Mouse (Mus musculus) stomach, postnatal 0 days (tissue): ENCODE measurements at regions not wholly inside any gene's neighbourhood (a gene's known extent, or its start where the extent isn't known, plus 50 kb on each side); places are given as distances from the start of the nearest gene placed in this dataset.
"Not testable (repeated sequence)": the region's sequence is repeated elsewhere in the genome, so short reads cannot be mapped to it uniquely, and the experiment has no call there.

Experiments
- CTCF ChIP-seq: IDR thresholded peaks from 2 replicates; pipeline ENCODE4 v1.5.1; 2016; ENCODE audit warnings: antibody characterized with exemption, low read depth, mild to moderate bottlenecking, moderate library complexity
- EP300 ChIP-seq: optimal IDR thresholded peaks from 2 replicates; pipeline ENCODE3; 2016; ENCODE audit warnings: antibody characterized with exemption

DNA sequence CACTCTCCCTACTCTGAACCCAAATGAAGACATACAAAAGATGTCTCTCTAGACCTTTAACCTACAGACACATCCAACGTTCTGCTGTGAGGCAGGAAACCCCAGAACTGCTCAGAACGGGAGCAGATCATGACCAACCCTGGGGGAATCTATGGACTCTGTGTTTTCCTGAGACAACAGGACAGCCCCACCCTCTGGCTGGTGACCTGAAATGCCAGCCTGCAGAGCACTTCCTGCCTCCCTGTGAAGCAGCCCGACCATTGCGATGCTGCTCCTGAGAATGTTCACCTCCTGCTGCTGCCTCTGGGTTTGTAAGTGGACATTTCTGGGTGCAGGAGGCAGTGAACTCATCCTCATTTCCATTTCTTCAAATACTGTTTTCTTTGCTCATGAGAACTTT is 153.0 kb downstream of the Stard3nl start:
- TF ChIP-seq CTCF, EP300: not testable (repeated sequence)
